Mouse (Mus musculus): ENCODE results near the gene 1810024B03Rik.

1810024B03Rik gene

DNA sequence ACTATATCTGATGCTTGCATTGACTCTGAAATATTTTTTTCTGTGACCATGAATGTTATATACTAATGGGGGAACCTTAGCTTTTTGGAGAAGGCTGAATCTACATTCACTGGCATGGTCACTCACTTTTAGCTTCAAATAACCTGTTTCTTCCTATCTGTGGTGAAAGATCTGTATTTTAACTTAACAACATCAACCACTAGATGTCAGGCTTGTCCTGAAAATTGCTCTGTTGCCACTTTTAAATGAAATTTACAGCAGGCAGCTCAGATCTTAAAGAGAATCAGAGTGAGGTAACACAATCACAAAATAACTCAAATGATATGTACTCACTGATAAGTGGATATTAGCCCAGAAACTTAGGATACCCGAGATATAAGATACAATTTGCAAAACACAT, 41.8 kb downstream of the 1810024B03Rik start:
- peak; percentile 22 for DNase-seq

DNA sequence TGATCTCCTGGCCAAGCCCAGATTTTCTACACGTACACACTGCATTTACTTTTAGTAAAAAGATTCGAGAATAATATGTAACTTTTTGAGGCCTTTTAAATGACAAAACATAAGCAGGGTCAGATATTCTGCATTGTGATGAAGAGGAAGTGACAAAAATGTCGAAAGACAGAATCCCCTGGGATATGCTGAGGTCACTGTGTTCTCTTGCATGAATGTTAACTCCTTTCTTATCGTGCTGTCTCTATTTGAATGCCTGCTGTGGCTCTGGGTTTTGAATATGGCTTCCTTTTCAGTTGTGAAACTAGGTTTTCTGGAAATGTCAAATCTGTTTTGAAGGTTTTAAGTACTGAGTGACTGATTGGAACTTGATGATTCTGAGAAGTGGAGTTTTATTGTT, 42.4 kb downstream of the 1810024B03Rik start:
- DNase-seq, result no peak

DNA sequence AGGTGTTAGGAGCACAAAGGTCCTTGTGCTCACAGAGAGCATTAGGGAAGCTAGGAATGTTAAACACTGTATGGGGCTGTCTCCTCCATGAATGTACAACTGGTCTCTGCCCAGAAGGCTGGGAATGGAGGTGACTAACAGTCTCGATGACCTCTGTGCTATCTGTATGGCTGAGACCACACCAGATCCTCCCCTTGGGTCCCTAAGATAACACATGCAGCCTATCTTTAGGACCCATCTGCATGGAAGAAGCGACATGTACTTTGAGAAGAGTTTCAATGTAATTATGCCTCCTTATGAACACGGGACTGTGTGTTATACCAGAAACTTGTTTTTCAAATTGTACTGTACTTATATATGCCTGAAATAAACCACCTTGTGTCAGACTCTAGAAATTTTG, 62.4 kb downstream of the 1810024B03Rik start:
- no peak for DNase-seq

DNA sequence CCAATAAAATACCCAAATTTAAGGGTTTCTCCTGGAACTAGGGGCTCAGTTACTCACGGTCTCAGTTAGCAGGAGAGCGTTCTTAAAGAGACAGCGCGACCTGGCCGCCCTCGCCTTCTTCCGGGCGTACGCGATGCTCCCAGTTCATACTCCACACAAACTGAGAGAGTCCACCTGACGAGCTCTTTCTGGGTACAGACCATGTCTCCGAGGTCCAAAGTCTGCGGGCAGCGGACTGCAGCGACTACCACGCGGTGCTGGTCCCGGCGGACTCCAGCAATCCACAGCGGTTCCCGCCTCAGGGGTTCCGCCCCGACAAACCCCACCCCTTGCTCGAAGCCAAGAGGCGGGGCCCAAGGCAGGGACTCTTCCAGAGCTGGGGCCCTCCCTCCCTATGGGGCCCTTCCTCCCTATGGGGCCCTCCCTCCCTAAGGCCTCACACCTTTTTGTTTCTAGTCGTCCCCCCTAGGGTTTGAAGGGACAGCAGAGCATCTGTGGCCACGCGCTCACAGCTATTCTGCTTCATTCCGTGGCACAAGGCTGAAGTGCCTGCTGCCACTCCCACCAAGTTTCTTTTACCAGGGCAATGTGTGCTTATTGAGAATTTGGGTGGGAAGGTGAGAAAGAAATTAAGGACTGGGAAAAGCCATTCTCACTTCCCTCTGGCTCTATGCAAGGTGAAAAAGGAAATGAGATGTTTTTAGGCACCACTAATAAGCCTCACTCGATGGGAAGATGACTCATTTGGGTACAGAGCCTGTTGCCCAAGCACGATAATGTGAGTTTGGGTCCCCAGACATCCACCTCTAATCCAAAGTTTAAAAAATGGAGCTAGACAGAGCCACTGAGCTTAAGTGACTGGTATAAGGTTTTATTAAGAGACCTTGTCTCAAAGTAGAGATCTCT, 64.7 kb downstream of the 1810024B03Rik start, which contains the start of gene Itpripl1:
TSS of gene Itpripl1 (minus strand) at position 285 of the 906 bp plus-strand sequence.
- peak; percentile 82 for DNase-seq

DNA sequence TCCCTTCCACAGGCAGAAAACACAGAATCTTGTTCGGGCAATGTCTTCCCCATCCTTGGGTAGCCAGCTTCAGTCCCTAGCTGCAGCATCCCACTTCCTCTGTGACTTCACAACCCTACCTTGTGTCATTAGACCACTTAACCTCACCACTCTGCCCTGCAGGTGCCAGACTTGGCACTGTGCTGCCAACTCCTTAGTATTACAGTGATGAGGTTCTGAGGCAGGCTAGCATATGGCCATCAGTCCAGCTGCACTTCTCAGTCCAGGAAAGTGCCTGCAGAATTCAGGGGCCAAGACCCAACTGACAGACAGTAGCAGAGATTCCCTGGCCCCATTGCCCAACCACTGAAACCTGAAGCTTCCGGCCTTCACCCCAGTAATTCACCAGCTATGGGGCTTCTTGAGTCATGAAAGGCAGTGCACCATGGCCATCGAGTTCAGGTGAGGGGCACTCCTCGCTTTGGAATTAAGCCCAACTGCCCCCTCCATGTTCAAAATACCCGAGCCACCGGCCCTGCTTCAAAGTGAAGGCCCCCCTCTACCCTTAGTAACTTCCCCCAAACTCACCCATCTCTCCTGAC, 65.4 kb downstream of the 1810024B03Rik start:
- no peak for DNase-seq

DNA sequence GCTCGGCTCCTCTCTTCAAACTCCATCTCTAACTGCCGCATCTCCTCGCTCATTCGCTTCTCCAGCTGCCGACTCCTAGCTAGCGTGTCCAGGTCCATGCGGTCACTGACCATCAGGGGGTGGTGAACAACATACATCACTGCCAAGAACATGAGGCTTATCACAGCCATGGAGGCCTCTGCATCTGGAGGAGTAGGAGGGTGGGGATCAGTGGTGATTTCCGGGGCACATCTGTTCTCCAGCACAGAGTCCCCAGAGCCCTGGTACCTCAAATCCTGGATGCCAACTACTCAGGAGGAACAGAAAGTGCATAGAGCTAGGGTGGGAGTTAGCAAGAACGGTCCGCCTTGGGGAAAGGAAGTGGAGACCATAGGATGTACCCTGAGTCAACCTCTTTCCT, 66.0 kb downstream of the 1810024B03Rik start:
- no peak for DNase-seq

DNA sequence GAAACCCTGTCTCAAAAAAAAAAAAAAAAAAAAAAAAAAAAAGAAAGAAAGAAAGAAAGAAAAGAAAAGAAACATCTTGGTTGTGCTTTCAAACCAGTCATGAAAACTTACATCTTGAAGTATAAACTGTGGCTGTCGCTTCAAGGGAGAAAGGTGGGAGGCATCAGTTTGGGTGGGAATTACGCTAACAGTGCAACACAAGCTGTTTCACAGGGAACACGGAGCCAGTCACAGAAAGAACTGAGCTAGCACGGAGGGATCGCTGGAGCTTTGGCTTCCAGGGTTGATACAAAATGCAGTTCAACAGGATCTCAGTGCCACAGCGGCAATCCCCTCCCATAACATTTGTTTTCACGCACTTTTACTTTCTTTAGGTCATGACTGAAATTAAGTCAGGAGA, 68.1 kb downstream of the 1810024B03Rik start:
- no peak for DNase-seq

DNA sequence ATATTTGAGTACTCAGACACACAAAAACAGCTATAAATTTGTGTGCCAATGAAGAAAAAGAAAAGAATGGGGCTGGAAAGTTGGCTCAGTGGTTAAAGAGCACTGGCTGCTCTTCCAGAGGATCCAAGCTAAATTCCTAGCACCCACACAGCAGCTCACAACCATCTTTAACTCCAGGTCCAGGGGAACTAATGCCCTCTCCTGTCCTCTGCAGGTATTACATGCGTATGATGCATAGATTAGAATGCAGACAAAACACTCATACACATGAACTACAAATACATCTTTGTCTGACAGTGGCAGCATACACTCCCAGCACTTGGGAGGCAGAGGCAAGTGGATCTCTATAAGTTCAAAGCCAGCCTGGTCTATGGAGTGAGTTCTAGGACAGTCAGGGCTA, 68.5 kb downstream of the 1810024B03Rik start:
- DNase-seq, result no peak

DNA sequence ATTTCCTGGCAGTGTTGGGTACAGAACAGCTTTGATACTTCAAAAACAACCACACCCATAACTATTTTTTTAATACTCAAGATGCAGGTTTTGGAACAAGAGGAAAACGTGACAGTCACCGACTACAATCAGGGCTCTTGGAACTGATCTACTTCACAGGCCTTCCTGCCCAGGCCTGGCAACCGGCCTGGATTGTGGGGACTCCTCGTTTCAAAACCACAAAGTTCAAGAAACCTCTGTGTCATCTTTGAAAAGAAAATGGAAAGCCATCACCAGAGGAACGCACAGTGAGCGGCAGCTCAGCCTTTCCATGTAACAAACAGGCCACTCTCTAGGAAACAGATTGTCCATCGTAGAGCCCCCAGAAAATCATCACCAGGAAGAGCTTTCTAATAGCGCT, 69.0 kb downstream of the 1810024B03Rik start:
- DNase-seq, result no peak

DNA sequence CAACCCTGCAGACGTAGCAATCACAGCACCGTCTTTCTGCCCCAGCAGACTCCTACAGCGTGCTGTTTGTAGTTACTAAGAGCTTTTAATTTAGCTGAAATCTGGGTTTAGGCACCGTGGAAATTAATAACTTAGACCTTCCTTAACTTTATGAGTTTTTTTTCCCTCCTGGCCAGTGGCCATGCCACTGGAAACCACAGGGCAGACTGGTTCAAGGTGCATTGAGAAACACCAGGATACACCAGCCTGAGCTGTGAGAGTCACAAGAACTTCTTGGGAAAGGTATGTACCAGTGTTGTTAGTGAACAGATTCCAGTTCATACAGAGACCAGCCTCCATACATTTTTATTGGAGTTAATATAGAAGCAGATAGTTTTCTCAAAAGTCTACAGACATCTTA, 69.6 kb downstream of the 1810024B03Rik start:
- DNase-seq, result no peak

DNA sequence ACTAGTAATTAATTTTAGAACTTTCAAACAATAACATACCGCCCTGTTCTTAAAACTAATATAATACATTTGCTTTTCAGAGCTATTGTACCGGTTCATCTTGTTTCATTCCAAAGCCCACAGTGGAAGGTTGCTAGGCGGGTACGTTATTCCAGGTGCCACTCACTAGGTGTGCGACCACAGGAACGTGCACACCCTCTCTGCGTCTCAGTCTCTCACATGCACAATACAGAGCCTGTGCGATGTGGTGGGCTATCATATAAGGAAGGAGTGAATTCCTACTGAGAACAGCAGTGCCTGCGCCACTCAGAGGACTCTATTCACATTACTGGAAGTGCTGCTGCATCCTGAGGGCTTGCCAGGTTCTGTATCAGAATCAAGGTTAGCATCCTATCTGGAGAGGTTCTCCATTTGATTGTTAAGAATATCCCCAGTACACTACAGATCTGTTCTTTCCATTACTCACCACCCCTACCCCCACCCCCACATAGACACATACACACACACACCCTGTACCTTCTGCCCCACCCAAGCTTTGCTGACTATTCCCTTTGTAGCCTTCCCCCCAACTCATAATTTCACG, 70.2 kb downstream of the 1810024B03Rik start:
- DNase-seq, result no peak

DNA sequence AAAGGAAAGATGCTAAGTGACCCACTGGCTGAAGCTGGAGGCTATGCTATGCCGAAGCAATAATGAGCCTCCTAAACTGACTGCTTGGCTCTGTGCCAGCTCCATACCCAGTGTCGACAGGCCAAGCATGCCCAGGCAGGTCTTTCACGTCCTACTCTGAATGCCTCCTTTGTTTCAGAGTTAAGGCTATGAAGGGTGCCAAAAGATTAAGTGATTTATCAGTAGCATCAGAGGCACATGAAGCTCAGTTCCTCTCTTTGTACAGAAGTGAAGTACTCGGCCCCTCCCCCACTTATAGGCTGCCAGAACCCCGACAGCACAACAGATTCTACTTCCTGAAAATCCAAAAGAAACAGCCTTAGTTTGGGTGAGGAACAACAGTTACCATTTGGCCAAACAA, 71.1 kb downstream of the 1810024B03Rik start:
- peak; percentile 72 for DNase-seq
